Mouse (Mus musculus) urinary bladder, adult 18-20 months (tissue): ENCODE results near the gene Epn2.

ENCODE experiments used
- DNase-seq, 2 experiments: peaks; one replicate each; pipeline ENCODE4 v3.0.0; 2022; ENCODE audit warnings: low spot score in 2 of 2, mixed read lengths in 2 of 2

The Epn2 gene

GRCm38 (mm10) chr11:61540642-61541041 lies 38.8 kb downstream of the Epn2 start:
- DNase-seq = no peak

- DNase-seq = no peak
Measured at GRCm38 (mm10) chr11:61537362-61537761, 42.1 kb downstream of the Epn2 start.

GRCm38 (mm10) chr11:61536952-61537351 lies 42.5 kb downstream of the Epn2 start:
- no peak for DNase-seq

- no peak for DNase-seq
Measured at GRCm38 (mm10) chr11:61535530-61535929, 44.0 kb downstream of the Epn2 start.

- no peak for DNase-seq
Measured at GRCm38 (mm10) chr11:61533571-61533970, 45.9 kb downstream of the Epn2 start.

- DNase-seq = no peak
Measured at GRCm38 (mm10) chr11:61532820-61533219, 46.7 kb downstream of the Epn2 start.

GRCm38 (mm10) chr11:61529268-61529713 lies 50.2 kb downstream of the Epn2 start:
- DNase-seq = no peak

- no peak for DNase-seq
Measured at GRCm38 (mm10) chr11:61526872-61527271, 52.6 kb downstream of the Epn2 start.

- no peak for DNase-seq
Measured at GRCm38 (mm10) chr11:61519484-61520107, 59.9 kb downstream of the Epn2 start.

GRCm38 (mm10) chr11:61518871-61519270 lies 60.6 kb downstream of the Epn2 start:
- DNase-seq = no peak

- DNase-seq = no peak
Measured at GRCm38 (mm10) chr11:61517971-61518370, 61.5 kb downstream of the Epn2 start.

- no peak for DNase-seq
Measured at GRCm38 (mm10) chr11:61514953-61515352, 64.5 kb downstream of the Epn2 start.

- peak; percentile 93 to 96 for DNase-seq
Measured at GRCm38 (mm10) chr11:61504713-61505257, 74.7 kb downstream of the Epn2 start, which contains the start of gene B9d1. TSS of gene B9d1 (plus strand) at chr11:61505144.

- DNase-seq = no peak
Measured at GRCm38 (mm10) chr11:61503933-61504332, 75.6 kb downstream of the Epn2 start.

GRCm38 (mm10) chr11:61498736-61499504 lies 80.6 kb downstream of the Epn2 start:
- no peak for DNase-seq

GRCm38 (mm10) chr11:61497490-61497889 lies 82.0 kb downstream of the Epn2 start:
- no peak for DNase-seq

GRCm38 (mm10) chr11:61495528-61495927 lies 84.0 kb downstream of the Epn2 start:
- no peak for DNase-seq

GRCm38 (mm10) chr11:61494129-61494997 lies 85.1 kb downstream of the Epn2 start, which contains the start of gene Mapk7:
TSS of gene Mapk7 (minus strand) at chr11:61494406.
- peak; percentile 88 to 95 for DNase-seq

GRCm38 (mm10) chr11:61493525-61494128 lies 85.9 kb downstream of the Epn2 start:
- peak in 1 of 2 experiments; percentile 15 for DNase-seq

- no peak for DNase-seq
Measured at GRCm38 (mm10) chr11:61492749-61493401, 86.6 kb downstream of the Epn2 start.
